Mouse (Mus musculus): ENCODE measurements at regions not wholly inside any gene's neighbourhood (a gene's known extent, or its start where the extent isn't known, plus 50 kb on each side); places are given as distances from the start of the nearest gene placed in this dataset.
A peak's percentile ranks its signal among the peaks of the same experiment; 100 is the strongest.

DNA sequence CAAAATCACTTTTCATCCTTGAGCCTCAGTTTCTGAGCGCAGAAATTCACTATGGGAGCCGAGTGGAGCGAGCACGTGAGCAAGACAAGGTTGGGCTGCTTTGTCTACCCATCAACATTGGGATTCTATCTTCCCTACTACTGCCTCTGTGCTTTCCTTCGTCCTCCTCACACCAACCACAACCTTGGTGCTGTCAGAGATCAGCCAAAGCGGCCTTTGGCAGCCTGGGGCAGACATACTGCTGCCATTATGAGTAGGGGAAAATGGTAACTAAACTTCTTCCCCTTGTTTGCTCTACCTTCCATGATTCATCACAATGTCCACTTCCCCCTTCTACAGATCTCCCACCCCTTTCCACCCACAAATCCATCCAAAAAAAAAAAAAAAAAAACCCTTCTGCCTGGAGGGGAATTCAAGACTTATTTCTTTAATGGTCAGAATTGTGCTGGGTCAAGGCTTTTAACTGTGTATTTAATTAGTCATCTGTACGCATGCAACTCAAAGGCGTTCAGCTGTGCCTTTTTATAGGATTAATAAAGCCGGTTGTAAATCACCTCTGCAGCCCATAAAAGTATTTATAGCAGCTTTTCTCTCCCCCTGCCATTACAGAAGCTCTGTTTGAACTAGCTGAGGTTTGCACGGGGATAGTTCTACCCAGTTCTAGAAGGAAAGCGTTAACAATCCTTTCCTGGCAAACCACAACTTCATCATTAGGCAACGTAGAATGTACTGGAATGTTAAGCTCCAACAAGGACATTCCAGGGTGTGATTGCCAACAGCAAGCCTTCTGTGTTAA is 340.4 kb downstream of the Pik3r1 start:
- peak; percentile 92 for ATAC-seq (ENCODE audit: low FRiP score, low TSS enrichment)
- H3K4me3 ChIP-seq (ENCODE audit: low read length) = no peak overlapping the region
- H3K4me1 ChIP-seq (ENCODE audit: insufficient read depth, low read length) = peaks cover 10% of the 10 kb centered on the region
- H3K27ac ChIP-seq (ENCODE audit: low read length) = peak overlapping the region; percentile 76
- no peaks in the 10 kb centered on the region for H3K27me3 ChIP-seq (ENCODE audit: insufficient read depth, low read length)
- no peak overlapping the region for H3K4me2 ChIP-seq (replicated peaks; ENCODE audit: low read depth, low read length)
- no peaks in the 10 kb centered on the region for H3K9me3 ChIP-seq (ENCODE audit: low read length)
- H3K36me3 ChIP-seq (ENCODE audit: insufficient read depth, low read length) = no peaks in the 10 kb centered on the region
- WGBS = 45% methylated on average over 12 of the region's 12 CpGs
- no peak overlapping the region for H3K9ac ChIP-seq (replicated peaks; ENCODE audit: low read length)

DNA sequence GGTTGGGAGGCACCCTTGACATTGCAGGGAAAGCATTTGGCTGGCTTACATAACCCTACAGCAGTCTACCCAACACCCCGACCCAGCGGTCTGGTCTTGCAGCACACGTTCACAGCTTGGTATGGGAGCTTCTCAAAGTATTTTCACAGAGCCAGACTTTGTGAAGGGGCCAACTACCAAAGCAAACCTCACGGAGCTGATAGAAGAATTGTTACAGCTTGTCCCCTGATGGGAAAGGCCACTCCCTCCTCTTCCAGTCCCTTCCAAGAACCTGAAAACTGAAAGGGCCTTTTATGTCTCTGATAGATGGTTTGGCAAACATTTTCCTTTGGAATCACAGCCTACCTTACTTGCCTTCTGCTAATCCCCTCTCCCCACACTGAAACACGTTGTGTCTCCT is 341.6 kb downstream of the Pik3r1 start:
- Histone ChIP-seq H3K27me3 (ENCODE audit: insufficient read depth, low read length) (no peaks in the 10 kb centered on the region), H3K9me3 (ENCODE audit: low read length) (no peaks in the 10 kb centered on the region), H3K9ac (replicated peaks; ENCODE audit: low read length) (no peak overlapping the region), H3K4me3 (ENCODE audit: low read length) (no peak overlapping the region), H3K4me1 (ENCODE audit: insufficient read depth, low read length) (peaks cover 10% of the 10 kb centered on the region), H3K36me3 (ENCODE audit: insufficient read depth, low read length) (no peaks in the 10 kb centered on the region), H3K27ac (ENCODE audit: low read length) (no peak overlapping the region), H3K4me2 (replicated peaks; ENCODE audit: low read depth, low read length) (no peak overlapping the region)
- no peak for ATAC-seq (ENCODE audit: low FRiP score, low TSS enrichment)
- WGBS = 55% methylated on average over 5 of the region's 5 CpGs

DNA sequence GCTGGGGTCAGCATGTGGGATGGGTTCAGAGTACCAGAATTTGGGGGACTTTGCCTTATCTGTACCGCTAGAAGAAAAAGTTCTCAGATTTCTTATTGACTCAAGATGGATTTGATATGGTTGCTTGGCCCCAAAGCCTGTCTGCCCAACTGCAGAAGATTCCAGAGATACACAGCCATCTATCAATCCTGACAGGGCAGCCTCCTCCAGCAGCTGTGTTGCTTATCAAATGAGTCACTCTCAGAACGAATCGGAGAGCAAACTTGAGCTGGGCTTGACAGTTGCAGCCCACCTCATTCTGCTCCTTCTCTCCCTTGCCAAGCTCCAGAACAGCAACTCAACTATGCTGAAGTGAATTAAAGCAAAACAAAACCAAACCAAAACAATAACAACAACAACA is 345.9 kb downstream of the Pik3r1 start:
- H3K36me3 ChIP-seq (ENCODE audit: insufficient read depth, low read length) = no peaks in the 10 kb centered on the region
- no peak overlapping the region for H3K4me2 ChIP-seq (replicated peaks; ENCODE audit: low read depth, low read length)
- no peak for ATAC-seq (ENCODE audit: low FRiP score, low TSS enrichment)
- no peak overlapping the region for H3K4me3 ChIP-seq (ENCODE audit: low read length)
- H3K27ac ChIP-seq (ENCODE audit: low read length) = no peak overlapping the region
- WGBS = 21% methylated on average over 3 of the region's 3 CpGs
- no peaks in the 10 kb centered on the region for H3K9me3 ChIP-seq (ENCODE audit: low read length)
- H3K9ac ChIP-seq (replicated peaks; ENCODE audit: low read length) = no peak overlapping the region
- no peaks in the 10 kb centered on the region for H3K27me3 ChIP-seq (ENCODE audit: insufficient read depth, low read length)
- no peaks in the 10 kb centered on the region for H3K4me1 ChIP-seq (ENCODE audit: insufficient read depth, low read length)

DNA sequence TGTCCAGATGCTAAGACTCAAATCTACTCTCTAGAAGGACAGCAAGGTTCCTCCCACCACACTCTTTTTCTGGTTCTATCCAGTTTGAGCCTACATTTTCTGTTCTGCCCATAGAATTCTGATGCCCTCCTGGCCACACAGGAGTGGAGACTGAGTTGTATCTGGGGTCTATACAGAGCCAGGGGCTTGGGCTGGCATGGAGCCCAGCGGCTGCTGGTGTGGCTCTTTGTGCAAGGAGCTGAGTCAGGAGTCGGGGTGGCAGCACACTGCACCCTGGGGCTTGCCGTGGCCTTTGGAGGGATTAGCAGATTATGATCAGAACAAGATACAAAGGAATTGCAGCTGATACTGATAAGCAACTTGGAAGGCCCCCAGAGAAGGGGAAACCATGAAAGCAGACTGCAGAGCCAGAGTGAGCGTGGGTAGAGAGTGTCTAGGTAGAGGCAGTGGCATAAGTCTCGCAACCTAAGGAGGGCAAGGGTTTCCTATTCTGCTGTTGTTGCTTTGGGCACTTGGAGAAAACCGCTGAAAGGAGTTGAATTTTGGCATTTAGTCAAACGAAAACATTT is 348.5 kb downstream of the Pik3r1 start:
- WGBS = 88% methylated on average over 7 of the region's 7 CpGs
- H3K4me3 ChIP-seq (ENCODE audit: low read length) = no peak overlapping the region
- no peaks in the 10 kb centered on the region for H3K4me1 ChIP-seq (ENCODE audit: insufficient read depth, low read length)
- H3K9me3 ChIP-seq (ENCODE audit: low read length) = no peaks in the 10 kb centered on the region
- no peak for ATAC-seq (ENCODE audit: low FRiP score, low TSS enrichment)
- H3K36me3 ChIP-seq (ENCODE audit: insufficient read depth, low read length) = no peaks in the 10 kb centered on the region
- no peaks in the 10 kb centered on the region for H3K27me3 ChIP-seq (ENCODE audit: insufficient read depth, low read length)
- no peak overlapping the region for H3K9ac ChIP-seq (replicated peaks; ENCODE audit: low read length)
- no peak overlapping the region for H3K4me2 ChIP-seq (replicated peaks; ENCODE audit: low read depth, low read length)
- no peak overlapping the region for H3K27ac ChIP-seq (ENCODE audit: low read length)

- Histone ChIP-seq H3K27ac (ENCODE audit: low read length) (no peak overlapping the region), H3K9ac (replicated peaks; ENCODE audit: low read length) (no peak overlapping the region), H3K9me3 (ENCODE audit: low read length) (no peaks in the 10 kb centered on the region), H3K4me1 (ENCODE audit: insufficient read depth, low read length) (no peaks in the 10 kb centered on the region), H3K4me2 (replicated peaks; ENCODE audit: low read depth, low read length) (no peak overlapping the region), H3K27me3 (ENCODE audit: insufficient read depth, low read length) (no peaks in the 10 kb centered on the region), H3K36me3 (ENCODE audit: insufficient read depth, low read length) (no peaks in the 10 kb centered on the region), H3K4me3 (ENCODE audit: low read length) (no peak overlapping the region)
- 80% methylated on average over 6 of the region's 6 CpGs for WGBS
- no peak for ATAC-seq (ENCODE audit: low FRiP score, low TSS enrichment)
Measured at GRCm38 (mm10) chr13:101418272-101418671, 349.7 kb downstream of the Pik3r1 start.

GRCm38 (mm10) chr13:101408885-101409284 is 359.1 kb downstream of the Pik3r1 start:
- no peak overlapping the region for H3K4me2 ChIP-seq (replicated peaks; ENCODE audit: low read depth, low read length)
- H3K36me3 ChIP-seq (ENCODE audit: insufficient read depth, low read length) = no peaks in the 10 kb centered on the region
- WGBS = 43% methylated on average over 4 of the region's 4 CpGs
- no peak overlapping the region for H3K9ac ChIP-seq (replicated peaks; ENCODE audit: low read length)
- H3K4me3 ChIP-seq (ENCODE audit: low read length) = no peak overlapping the region
- no peaks in the 10 kb centered on the region for H3K27me3 ChIP-seq (ENCODE audit: insufficient read depth, low read length)
- ATAC-seq (ENCODE audit: low FRiP score, low TSS enrichment) = no peak
- no peak overlapping the region for H3K27ac ChIP-seq (ENCODE audit: low read length)
- H3K9me3 ChIP-seq (ENCODE audit: low read length) = no peaks in the 10 kb centered on the region
- no peaks in the 10 kb centered on the region for H3K4me1 ChIP-seq (ENCODE audit: insufficient read depth, low read length)

DNA sequence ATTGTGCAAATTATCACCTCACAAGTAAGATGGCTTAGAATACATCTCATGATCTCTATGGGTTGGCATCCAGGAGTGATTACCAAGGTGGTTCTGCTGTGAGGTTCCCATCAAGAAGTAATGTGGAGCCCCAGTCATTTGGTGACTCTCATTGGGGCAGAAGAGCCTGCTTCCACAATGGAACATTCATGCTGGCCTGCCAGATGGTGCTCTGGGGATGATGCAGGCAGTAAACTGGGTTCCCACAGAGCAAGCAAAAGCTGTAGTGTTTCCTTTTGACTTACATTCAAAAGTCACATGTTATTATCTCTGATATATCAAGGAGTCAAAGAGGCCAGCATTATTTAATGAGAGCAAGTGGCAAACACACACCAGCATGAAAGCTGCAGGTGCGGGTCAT is 360.4 kb downstream of the Pik3r1 start:
- no peak overlapping the region for H3K27ac ChIP-seq (ENCODE audit: low read length)
- 0 out of 2 replicates have a peak, but pooled peaks cover 4% of the 10 kb centered on the region for H3K9me3 ChIP-seq (ENCODE audit: low read length)
- no peak overlapping the region for H3K4me2 ChIP-seq (replicated peaks; ENCODE audit: low read depth, low read length)
- no peaks in the 10 kb centered on the region for H3K4me1 ChIP-seq (ENCODE audit: insufficient read depth, low read length)
- ATAC-seq (ENCODE audit: low FRiP score, low TSS enrichment) = no peak
- WGBS = 93% methylated on average over 1 of the region's 1 CpGs
- H3K9ac ChIP-seq (replicated peaks; ENCODE audit: low read length) = no peak overlapping the region
- no peaks in the 10 kb centered on the region for H3K36me3 ChIP-seq (ENCODE audit: insufficient read depth, low read length)
- no peak overlapping the region for H3K4me3 ChIP-seq (ENCODE audit: low read length)
- no peaks in the 10 kb centered on the region for H3K27me3 ChIP-seq (ENCODE audit: insufficient read depth, low read length)

DNA sequence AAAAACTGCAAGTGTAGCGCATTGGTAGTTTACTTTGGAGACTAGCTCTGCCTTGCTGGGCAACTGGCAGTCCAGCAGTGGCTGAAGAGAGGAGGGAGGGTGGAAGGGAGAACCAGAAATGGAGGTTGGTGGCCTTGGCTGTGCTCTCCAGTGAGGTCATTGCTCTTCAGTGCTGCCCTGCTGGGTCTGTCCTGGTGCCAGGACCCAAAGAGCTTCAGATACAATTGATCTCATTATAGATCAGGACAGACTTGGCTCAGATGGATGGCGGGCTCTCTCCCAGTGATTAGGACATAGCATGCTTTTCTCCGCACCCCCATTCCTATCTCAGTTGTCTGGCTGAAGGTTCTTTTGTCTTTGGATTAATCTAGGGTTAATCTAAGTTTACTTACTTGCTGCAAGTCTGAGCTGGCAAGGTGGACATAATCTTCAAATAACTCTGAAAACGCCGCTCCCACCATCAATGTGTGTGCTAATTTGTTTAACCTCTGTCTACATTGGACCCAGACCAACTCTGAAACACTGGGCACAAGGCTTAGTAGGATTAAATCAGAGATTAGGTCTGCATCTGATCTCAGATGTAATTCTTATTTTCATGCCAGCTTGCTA is 394.3 kb downstream of the Pik3r1 start:
- 91% methylated on average over 5 of the region's 5 CpGs for WGBS
- H3K27ac ChIP-seq (ENCODE audit: low read length) = no peak overlapping the region
- H3K4me3 ChIP-seq (ENCODE audit: low read length) = no peak overlapping the region
- no peaks in the 10 kb centered on the region for H3K36me3 ChIP-seq (ENCODE audit: insufficient read depth, low read length)
- H3K4me1 ChIP-seq (ENCODE audit: insufficient read depth, low read length) = 0 out of 2 replicates have a peak, but pooled peaks cover 3% of the 10 kb centered on the region
- H3K27me3 ChIP-seq (ENCODE audit: insufficient read depth, low read length) = no peaks in the 10 kb centered on the region
- no peak overlapping the region for H3K9ac ChIP-seq (replicated peaks; ENCODE audit: low read length)
- H3K4me2 ChIP-seq (replicated peaks; ENCODE audit: low read depth, low read length) = no peak overlapping the region
- no peak for ATAC-seq (ENCODE audit: low FRiP score, low TSS enrichment)
- H3K9me3 ChIP-seq (ENCODE audit: low read length) = no peaks in the 10 kb centered on the region

DNA sequence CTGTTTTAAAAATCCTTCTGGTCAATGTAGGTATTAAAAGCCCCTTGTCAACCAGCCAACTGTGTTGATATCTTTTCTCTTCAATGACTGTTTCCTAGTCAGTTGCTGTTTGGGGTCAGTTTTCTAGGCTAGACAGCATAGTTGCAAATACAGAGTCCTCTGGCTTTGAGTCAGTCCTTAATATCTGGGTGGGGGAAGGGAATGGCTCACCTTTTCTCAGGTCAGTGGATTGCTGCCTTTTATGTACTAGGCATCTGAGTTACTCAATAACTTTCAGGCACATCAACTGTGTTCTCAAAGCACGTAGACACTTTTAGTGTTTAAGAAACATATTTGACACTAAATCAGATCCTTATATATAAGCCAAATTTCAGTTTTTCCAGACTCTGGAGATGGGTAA is 396.1 kb downstream of the Pik3r1 start:
- Histone ChIP-seq H3K4me2 (replicated peaks; ENCODE audit: low read depth, low read length) (no peak overlapping the region), H3K27ac (ENCODE audit: low read length) (no peak overlapping the region), H3K36me3 (ENCODE audit: insufficient read depth, low read length) (no peaks in the 10 kb centered on the region), H3K4me1 (ENCODE audit: insufficient read depth, low read length) (0 out of 2 replicates have a peak, but pooled peaks cover 3% of the 10 kb centered on the region), H3K27me3 (ENCODE audit: insufficient read depth, low read length) (no peaks in the 10 kb centered on the region), H3K4me3 (ENCODE audit: low read length) (no peak overlapping the region), H3K9ac (replicated peaks; ENCODE audit: low read length) (no peak overlapping the region), H3K9me3 (ENCODE audit: low read length) (no peaks in the 10 kb centered on the region)
- ATAC-seq (ENCODE audit: low FRiP score, low TSS enrichment) = peak; percentile 42; the same call in 1 of the 2 replicates
- 67% methylated on average over 1 of the region's 1 CpGs for WGBS

GRCm38 (mm10) chr13:101368170-101368569 is 399.8 kb downstream of the Pik3r1 start:
- H3K27me3 ChIP-seq (ENCODE audit: insufficient read depth, low read length) = no peaks in the 10 kb centered on the region
- no peaks in the 10 kb centered on the region for H3K9me3 ChIP-seq (ENCODE audit: low read length)
- no peaks in the 10 kb centered on the region for H3K36me3 ChIP-seq (ENCODE audit: insufficient read depth, low read length)
- no peak overlapping the region for H3K4me2 ChIP-seq (replicated peaks; ENCODE audit: low read depth, low read length)
- ATAC-seq (ENCODE audit: low FRiP score, low TSS enrichment) = no peak
- no peak overlapping the region for H3K4me3 ChIP-seq (ENCODE audit: low read length)
- WGBS = 54% methylated on average over 5 of the region's 5 CpGs
- no peak overlapping the region for H3K27ac ChIP-seq (ENCODE audit: low read length)
- 0 out of 2 replicates have a peak, but pooled peaks cover 3% of the 10 kb centered on the region for H3K4me1 ChIP-seq (ENCODE audit: insufficient read depth, low read length)
- no peak overlapping the region for H3K9ac ChIP-seq (replicated peaks; ENCODE audit: low read length)

All from kidney, embryonic 16.5 days (tissue).